Mouse (Mus musculus): ENCODE measurements around the gene Ift81. TPM values are rescaled to one million over a fixed set of nuclear protein-coding genes. Genes with fewer than 3 reads are reported as not detected.
"Not testable (repeated sequence)": the region's sequence is repeated elsewhere in the genome, so short reads cannot be mapped to it uniquely, and the experiment has no call there.

Ift81 gene
- total and polyA plus RNA-seq, 2 experiments: 0.38 to 3.0 TPM

DNA sequence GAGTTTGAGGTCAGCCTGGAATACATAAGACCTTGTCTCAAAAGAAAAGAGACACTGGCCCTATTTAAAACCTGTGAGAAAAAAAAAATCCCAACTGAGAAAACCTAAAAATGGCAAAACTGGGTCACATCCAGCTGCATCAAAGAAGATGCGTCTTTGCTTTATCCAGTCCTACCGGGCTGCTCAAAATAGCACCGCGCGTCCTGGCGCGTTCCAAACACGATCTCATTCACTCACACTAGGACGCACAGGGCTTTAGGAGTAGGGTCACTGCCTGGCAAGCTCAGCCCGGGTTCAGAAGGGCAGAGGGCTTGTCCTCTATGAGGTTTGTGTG, 38.8 kb upstream of the Ift81 start:
- Histone ChIP-seq H3K36me3 (ENCODE audit: control insufficient read depth, insufficient read depth, low read length) (no peaks in the 10 kb centered on the region), H3K4me3 (ENCODE audit: insufficient read depth, low read depth, low read length) (no peak overlapping the region), H3K27me3 (ENCODE audit: control insufficient read depth, insufficient read depth, low read length) (no peaks in the 10 kb centered on the region), H3K4me1 (ENCODE audit: control insufficient read depth, insufficient read depth, low read length) (no peaks in the 10 kb centered on the region; the same call in 1 of the 2 replicates), H3K79me2 (ENCODE audit: control insufficient read depth, insufficient read depth, low read length) (no peaks in the 10 kb centered on the region), H3K9ac (ENCODE audit: low read depth, low read length) (no peak overlapping the region), H3K27ac (replicated peaks; ENCODE audit: insufficient read depth, low read depth, low read length) (no peak overlapping the region)
- no peak for TF ChIP-seq CTCF (IDR thresholded peaks at IDR 0.05; ENCODE audit: low read depth, low read length)
- TF ChIP-seq POLR2A (IDR thresholded peaks at IDR 0.05; ENCODE audit: extremely low read depth, insufficient read depth, low read length): no peak
- DNase-seq (ENCODE audit: extremely low read depth, low read depth, low spot score): no peak
- WGBS: 75% methylated on average over 10 of the region's 10 CpGs

DNA sequence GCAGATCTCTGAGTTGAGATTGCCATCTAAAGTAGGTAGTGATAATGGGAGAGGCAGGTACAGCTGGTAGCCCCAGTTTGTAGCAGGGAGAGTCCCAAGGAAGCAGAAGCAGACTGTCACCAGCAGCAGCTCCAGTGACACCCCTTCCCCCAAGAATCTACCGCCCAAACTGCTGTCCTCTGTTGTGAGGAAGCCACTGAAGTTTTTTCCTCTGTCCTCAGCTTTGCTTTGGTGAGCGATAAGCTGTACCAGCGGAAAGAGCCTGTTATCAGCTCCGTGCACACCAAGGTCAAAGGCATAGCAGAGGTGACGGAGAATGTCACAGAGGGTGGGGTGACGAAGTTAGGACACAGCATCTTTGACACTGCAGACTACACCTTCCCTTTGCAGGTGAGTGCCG, 38.2 kb upstream of the Ift81 start:
- 57% methylated on average over 7 of the region's 7 CpGs for WGBS

DNA sequence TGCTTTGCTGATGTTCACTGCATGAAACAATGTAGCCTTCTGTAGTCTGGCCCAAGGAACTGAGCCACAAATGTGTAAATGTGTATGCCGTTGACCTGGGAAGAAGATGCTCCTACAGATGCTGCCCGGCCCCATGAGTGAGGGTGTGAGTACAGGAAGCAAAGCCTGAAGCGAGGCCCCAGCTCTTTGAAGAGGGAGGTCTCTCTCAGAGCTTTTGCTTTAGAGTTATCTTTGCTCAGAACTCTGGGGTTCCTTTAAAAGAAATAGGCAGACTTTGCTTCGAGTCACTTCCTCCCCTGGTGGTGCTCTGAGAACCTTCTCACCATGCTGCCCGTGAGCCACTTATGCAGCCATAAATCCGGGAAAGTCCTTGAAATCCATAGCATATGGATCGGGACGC, 35.8 kb upstream of the Ift81 start:
- Histone ChIP-seq H3K79me2 (ENCODE audit: control insufficient read depth, insufficient read depth, low read length) (no peaks in the 10 kb centered on the region), H3K9ac (ENCODE audit: low read depth, low read length) (no peak overlapping the region), H3K27ac (replicated peaks; ENCODE audit: insufficient read depth, low read depth, low read length) (no peak overlapping the region), H3K4me1 (ENCODE audit: control insufficient read depth, insufficient read depth, low read length) (no peaks in the 10 kb centered on the region), H3K27me3 (ENCODE audit: control insufficient read depth, insufficient read depth, low read length) (no peaks in the 10 kb centered on the region), H3K4me3 (ENCODE audit: insufficient read depth, low read depth, low read length) (no peak overlapping the region), H3K36me3 (ENCODE audit: control insufficient read depth, insufficient read depth, low read length) (no peaks in the 10 kb centered on the region)
- 87% methylated on average over 8 of the region's 8 CpGs for WGBS
- TF ChIP-seq POLR2A (IDR thresholded peaks at IDR 0.05; ENCODE audit: extremely low read depth, insufficient read depth, low read length) (no peak), CTCF (IDR thresholded peaks at IDR 0.05; ENCODE audit: low read depth, low read length) (no peak)
- DNase-seq (ENCODE audit: extremely low read depth, low read depth, low spot score): no peak

More for the DNA sequence above, 38.2 kb upstream of the Ift81 start:
- H3K4me1 ChIP-seq (ENCODE audit: control insufficient read depth, insufficient read depth, low read length): no peaks in the 10 kb centered on the region; the same call in 1 of the 2 replicates
- H3K79me2 ChIP-seq (ENCODE audit: control insufficient read depth, insufficient read depth, low read length): no peaks in the 10 kb centered on the region
- H3K27me3 ChIP-seq (ENCODE audit: control insufficient read depth, insufficient read depth, low read length): no peaks in the 10 kb centered on the region
- H3K9ac ChIP-seq (ENCODE audit: low read depth, low read length): no peak overlapping the region
- H3K4me3 ChIP-seq (ENCODE audit: insufficient read depth, low read depth, low read length): no peak overlapping the region
- no peak for DNase-seq (ENCODE audit: extremely low read depth, low read depth, low spot score)
- H3K36me3 ChIP-seq (ENCODE audit: control insufficient read depth, insufficient read depth, low read length): no peaks in the 10 kb centered on the region
- TF ChIP-seq CTCF (IDR thresholded peaks at IDR 0.05; ENCODE audit: low read depth, low read length) (no peak), POLR2A (IDR thresholded peaks at IDR 0.05; ENCODE audit: extremely low read depth, insufficient read depth, low read length) (no peak)
- H3K27ac ChIP-seq (replicated peaks; ENCODE audit: insufficient read depth, low read depth, low read length): no peak overlapping the region

DNA sequence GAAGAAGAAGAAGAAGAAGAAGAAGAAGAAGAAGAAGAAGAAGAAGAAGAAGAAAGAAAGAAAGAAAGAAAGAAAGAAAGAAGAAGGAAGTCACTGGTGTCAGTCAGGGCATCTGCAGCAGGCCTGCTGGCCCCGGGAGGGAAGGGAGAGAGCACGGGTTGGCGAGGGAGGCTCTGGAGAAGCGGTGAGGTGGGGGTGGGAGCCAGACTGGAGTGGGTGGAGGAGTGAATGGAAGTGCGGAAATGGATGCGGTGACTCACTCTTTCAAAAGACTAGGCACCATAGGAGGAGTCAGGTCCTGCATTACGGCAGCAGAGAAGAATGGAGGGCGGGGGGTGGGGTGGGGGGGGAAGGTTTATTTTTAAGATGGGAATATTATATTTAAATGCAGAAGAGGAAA, 34.9 kb upstream of the Ift81 start:
- H3K36me3 ChIP-seq (ENCODE audit: control insufficient read depth, insufficient read depth, low read length): no peaks in the 10 kb centered on the region
- WGBS: 85% methylated on average over 8 of the region's 8 CpGs
- no peak for DNase-seq (ENCODE audit: extremely low read depth, low read depth, low spot score)
- no peak overlapping the region for H3K27ac ChIP-seq (replicated peaks; ENCODE audit: insufficient read depth, low read depth, low read length)
- H3K27me3 ChIP-seq (ENCODE audit: control insufficient read depth, insufficient read depth, low read length): no peaks in the 10 kb centered on the region
- H3K79me2 ChIP-seq (ENCODE audit: control insufficient read depth, insufficient read depth, low read length): no peaks in the 10 kb centered on the region
- no peak for TF ChIP-seq CTCF (IDR thresholded peaks at IDR 0.05; ENCODE audit: low read depth, low read length)
- no peak for TF ChIP-seq POLR2A (IDR thresholded peaks at IDR 0.05; ENCODE audit: extremely low read depth, insufficient read depth, low read length)
- no peak overlapping the region for H3K4me3 ChIP-seq (ENCODE audit: insufficient read depth, low read depth, low read length)
- H3K9ac ChIP-seq (ENCODE audit: low read depth, low read length): no peak overlapping the region
- H3K4me1 ChIP-seq (ENCODE audit: control insufficient read depth, insufficient read depth, low read length): no peaks in the 10 kb centered on the region

DNA sequence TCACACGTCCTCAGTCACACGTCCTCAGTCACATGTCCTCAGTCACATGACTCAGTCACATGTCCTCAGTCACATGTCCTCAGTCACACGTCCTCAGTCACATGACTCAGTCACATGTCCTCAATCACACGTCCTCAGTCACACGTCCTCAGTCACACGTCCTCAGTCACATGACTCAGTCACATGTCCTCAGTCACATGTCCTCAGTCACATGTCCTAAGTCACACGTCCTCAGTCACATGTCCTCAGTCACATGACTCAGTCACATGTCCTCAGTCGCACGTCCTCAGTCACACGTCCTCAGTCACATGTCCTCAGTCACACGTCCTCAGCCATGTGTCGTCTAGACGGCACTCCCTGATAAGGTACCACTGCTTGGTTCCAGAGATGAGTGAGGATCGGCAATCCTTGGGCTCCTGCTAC, 33.6 kb upstream of the Ift81 start:
- 97% methylated on average over 14 of the region's 14 CpGs for WGBS
- not testable (repeated sequence) for H3K79me2 ChIP-seq (ENCODE audit: control insufficient read depth, insufficient read depth, low read length); H3K27me3 ChIP-seq (ENCODE audit: control insufficient read depth, insufficient read depth, low read length); H3K9ac ChIP-seq (ENCODE audit: low read depth, low read length); H3K4me1 ChIP-seq (ENCODE audit: control insufficient read depth, insufficient read depth, low read length); DNase-seq (ENCODE audit: extremely low read depth, low read depth, low spot score); H3K4me3 ChIP-seq (ENCODE audit: insufficient read depth, low read depth, low read length); H3K27ac ChIP-seq (replicated peaks; ENCODE audit: insufficient read depth, low read depth, low read length); H3K36me3 ChIP-seq (ENCODE audit: control insufficient read depth, insufficient read depth, low read length)

DNA sequence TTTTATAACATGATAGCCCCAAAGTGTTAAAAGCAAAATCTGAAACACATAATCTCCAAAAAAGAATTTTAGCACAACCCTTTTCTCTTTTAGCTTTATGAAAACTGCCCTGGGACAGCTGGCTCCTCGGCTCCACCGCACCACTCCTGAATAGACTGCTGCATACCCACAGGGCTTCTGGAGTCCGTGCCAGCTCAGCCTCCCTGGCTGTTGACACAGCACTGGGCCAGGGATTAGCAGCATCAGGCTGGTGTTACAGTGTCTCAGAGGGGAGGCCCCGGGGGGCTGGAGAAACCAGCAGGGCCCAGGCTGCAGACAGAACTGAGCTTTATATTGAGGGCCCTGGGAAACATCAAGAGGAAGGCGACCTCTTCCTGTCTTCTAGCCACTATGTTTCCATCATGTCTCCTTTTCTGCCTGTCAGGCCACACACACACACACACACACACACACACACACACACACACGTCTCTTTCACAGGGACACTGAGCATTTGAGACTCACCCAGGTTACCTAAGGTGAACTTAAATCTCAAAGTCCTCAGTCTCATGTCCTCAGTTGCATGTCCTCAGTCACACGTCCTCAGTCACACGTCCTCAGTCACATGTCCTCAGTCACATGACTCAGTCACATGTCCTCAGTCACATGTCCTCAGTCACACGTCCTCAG, 33.1 kb upstream of the Ift81 start:
- 75% methylated on average over 9 of the region's 9 CpGs for WGBS
- H3K4me1 ChIP-seq (ENCODE audit: control insufficient read depth, insufficient read depth, low read length): no peaks in the 10 kb centered on the region

More for the DNA sequence above, 33.1 kb upstream of the Ift81 start:
- TF ChIP-seq CTCF (IDR thresholded peaks at IDR 0.05; ENCODE audit: low read depth, low read length) (no peak), POLR2A (IDR thresholded peaks at IDR 0.05; ENCODE audit: extremely low read depth, insufficient read depth, low read length) (no peak)
- H3K9ac ChIP-seq (ENCODE audit: low read depth, low read length): no peak overlapping the region
- peak; percentile 40 for DNase-seq (ENCODE audit: extremely low read depth, low read depth, low spot score)
- no peak overlapping the region for H3K27ac ChIP-seq (replicated peaks; ENCODE audit: insufficient read depth, low read depth, low read length)
- no peaks in the 10 kb centered on the region for H3K27me3 ChIP-seq (ENCODE audit: control insufficient read depth, insufficient read depth, low read length)
- H3K79me2 ChIP-seq (ENCODE audit: control insufficient read depth, insufficient read depth, low read length): no peaks in the 10 kb centered on the region
- no peaks in the 10 kb centered on the region for H3K36me3 ChIP-seq (ENCODE audit: control insufficient read depth, insufficient read depth, low read length)
- no peak overlapping the region for H3K4me3 ChIP-seq (ENCODE audit: insufficient read depth, low read depth, low read length)
